Mouse (Mus musculus): ENCODE data around the gene Ush1g. TPM values are rescaled to one million over a fixed set of nuclear protein-coding genes. Genes with fewer than 3 reads are reported as not detected.

Gene Ush1g
- polyA plus RNA-seq, 1 experiment, result not detected

DNA sequence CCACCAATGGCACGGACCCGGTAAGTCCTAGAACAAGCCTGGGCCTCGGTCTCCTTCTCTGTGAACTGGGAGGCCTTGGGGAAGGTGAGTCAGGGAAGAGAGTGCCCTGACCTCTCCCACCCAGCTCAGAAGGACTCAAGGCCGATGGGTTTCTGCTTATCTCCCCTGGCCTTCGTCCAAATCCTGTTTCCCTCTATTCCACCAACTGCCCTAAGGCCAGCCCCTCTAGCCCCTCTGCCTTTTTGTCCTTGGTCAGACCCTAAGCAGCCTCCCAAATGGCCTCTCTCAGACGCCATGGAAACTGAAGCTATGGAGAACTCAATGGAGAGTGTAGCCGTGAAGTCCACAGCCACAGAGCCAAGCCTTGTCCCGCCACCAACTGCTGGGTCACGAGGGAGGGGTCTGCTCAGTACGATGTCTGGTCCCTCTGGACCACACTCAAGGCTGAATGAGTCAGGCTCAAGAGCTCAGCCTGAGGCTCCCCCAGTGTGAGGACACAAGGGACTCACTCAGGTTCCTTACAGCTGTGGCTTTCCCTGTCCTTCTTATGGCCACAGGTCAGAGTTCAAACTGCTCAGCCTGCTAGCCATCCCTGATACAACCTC, 48.8 kb downstream of the Ush1g start:
- no peak for TF ChIP-seq CTCF (IDR thresholded peaks at IDR 0.05; ENCODE audit: insufficient read depth, low read depth, low read length)
- TF ChIP-seq POLR2A (IDR thresholded peaks at IDR 0.05; ENCODE audit: insufficient read depth, low read depth, low read length), result no peak
- peaks cover 16% of the 10 kb centered on the region for H3K4me1 ChIP-seq (ENCODE audit: control insufficient read depth, insufficient read depth, low read length)
- H3K27ac ChIP-seq (ENCODE audit: insufficient read depth, low read depth, low read length), result no peak overlapping the region
- no peak overlapping the region for H3K4me3 ChIP-seq (ENCODE audit: insufficient read depth, low read depth, low read length)
- 68% methylated on average over 10 of the region's 10 CpGs for WGBS

DNA sequence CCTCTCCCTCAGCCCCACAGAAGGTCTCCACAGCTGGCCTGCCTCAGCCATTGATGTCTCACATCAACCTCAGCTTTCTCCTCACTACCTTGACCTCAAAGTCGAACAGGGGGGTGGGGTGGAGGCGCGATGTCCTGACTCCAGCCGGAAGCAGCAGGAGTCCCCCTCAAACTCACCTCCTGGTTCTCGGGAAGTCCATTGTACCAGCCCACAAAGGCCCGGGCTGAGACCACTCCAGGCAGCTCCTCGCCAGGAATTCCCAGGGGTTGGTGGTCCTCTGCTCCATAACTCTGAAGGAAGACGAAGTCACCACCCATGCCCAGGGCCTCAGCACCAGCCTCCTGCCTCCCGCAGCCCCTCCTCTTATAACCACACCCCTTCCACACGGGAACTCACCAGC, 50.4 kb downstream of the Ush1g start:
- Histone ChIP-seq H3K4me3 (ENCODE audit: insufficient read depth, low read depth, low read length) (no peak overlapping the region), H3K4me1 (ENCODE audit: control insufficient read depth, insufficient read depth, low read length) (peaks cover 24% of the 10 kb centered on the region), H3K27ac (ENCODE audit: insufficient read depth, low read depth, low read length) (no peak overlapping the region)
- TF ChIP-seq POLR2A (IDR thresholded peaks at IDR 0.05; ENCODE audit: insufficient read depth, low read depth, low read length) (no peak), CTCF (IDR thresholded peaks at IDR 0.05; ENCODE audit: insufficient read depth, low read depth, low read length) (no peak)
- WGBS, result 76% methylated on average over 10 of the region's 10 CpGs

DNA sequence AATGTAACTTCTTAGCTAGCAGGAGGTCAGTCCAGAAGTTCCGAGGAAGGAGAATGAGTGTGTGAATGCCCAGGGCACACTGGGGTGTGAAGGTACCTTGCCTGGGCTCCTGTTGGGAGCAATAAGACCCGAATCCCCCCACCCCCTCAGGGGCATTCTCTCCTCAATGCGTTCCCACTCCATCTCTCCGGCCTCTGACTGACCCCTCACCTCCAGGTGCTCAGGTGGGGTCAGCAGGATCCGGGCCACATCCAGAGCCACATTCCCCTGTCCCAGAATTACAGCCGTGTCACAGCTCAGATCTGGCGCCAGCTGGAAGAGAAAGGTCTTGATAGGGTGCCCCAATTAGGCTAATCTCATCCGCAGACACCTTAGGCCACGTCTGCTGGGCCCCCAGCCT, 50.8 kb downstream of the Ush1g start:
- WGBS, result 80% methylated on average over 9 of the region's 9 CpGs
- Histone ChIP-seq H3K27ac (ENCODE audit: insufficient read depth, low read depth, low read length) (no peak overlapping the region), H3K4me1 (ENCODE audit: control insufficient read depth, insufficient read depth, low read length) (peaks cover 27% of the 10 kb centered on the region), H3K4me3 (ENCODE audit: insufficient read depth, low read depth, low read length) (no peak overlapping the region)
- TF ChIP-seq POLR2A (IDR thresholded peaks at IDR 0.05; ENCODE audit: insufficient read depth, low read depth, low read length) (no peak), CTCF (IDR thresholded peaks at IDR 0.05; ENCODE audit: insufficient read depth, low read depth, low read length) (no peak)

DNA sequence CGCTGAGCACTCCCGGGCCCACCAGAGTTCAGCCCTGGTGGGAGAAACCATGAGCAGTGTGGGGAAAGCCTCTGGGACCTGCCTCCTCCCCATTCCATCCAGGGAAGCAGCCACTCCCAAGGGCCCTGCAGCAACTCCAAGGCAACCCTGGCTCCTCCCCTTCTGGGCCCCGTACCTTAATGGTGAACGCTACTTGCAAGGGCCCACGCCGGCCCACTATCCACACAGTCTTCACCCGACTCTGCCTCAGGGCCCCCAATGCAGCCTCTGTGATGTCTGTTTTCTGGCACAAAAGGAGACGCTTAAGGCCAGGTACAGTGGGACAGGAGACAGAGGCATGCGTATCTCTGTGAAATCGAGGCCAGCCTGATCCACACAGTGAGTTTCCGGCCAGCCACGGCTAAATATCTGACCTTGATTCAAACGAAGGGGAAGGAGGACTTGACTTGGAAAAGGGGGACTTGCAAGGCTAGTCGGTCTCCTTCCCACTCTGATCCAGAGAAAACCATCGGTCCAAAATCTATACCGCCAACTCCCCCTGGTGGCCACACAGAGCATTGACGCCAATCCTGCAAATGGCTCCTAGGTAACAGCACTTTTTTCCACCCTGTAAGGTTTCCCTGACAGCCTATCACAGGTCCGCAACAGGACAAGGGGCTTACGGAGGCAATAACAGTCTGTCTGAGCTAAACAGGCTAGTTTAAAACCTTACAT, 51.5 kb downstream of the Ush1g start:
- 31% methylated on average over 19 of the region's 19 CpGs for WGBS
- peaks cover 21% of the 10 kb centered on the region for H3K4me1 ChIP-seq (ENCODE audit: control insufficient read depth, insufficient read depth, low read length)
- H3K4me3 ChIP-seq (ENCODE audit: insufficient read depth, low read depth, low read length), result no peak overlapping the region
- H3K27ac ChIP-seq (ENCODE audit: insufficient read depth, low read depth, low read length), result no peak overlapping the region
- TF ChIP-seq POLR2A (IDR thresholded peaks at IDR 0.05; ENCODE audit: insufficient read depth, low read depth, low read length), result no peak
- TF ChIP-seq CTCF (IDR thresholded peaks at IDR 0.05; ENCODE audit: insufficient read depth, low read depth, low read length), result peak; percentile 54; the same call in 1 of the 2 replicates

DNA sequence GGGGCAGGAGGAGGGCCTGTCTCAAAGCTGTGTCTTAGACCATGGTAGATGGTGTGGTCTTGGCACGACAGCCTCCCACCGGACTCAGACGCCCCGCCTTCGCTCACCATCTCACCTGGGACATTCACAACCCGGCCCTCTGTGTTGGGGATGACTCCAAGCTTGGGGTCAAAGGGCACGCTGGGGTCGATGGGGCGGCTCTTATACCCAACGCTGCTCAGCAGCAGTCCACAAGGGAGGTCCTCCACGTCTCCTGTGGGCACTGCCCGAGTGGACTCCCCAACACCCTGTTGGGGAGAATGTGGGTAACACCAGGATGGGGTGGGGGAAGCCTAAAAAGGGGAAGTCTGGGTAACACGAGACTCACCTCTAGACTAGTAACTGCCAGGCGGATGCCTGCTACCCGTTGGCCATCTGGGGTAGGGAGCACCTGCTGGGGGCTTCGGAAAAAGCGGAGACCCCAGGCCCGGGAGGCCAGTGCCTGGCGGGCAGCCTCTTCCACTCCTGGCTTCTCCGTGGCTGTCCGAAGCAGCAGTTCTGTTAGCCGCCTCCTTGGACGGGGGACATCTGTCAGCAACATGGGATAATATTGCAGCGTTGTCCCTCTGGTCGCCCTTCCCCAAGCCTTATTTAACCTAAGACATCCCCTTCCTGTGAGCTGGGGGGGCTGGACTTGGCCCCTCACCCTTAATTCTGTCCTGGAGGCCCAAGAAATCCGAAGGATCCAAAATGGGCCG, 52.3 kb downstream of the Ush1g start:
- peaks cover 20% of the 10 kb centered on the region for H3K4me1 ChIP-seq (ENCODE audit: control insufficient read depth, insufficient read depth, low read length)
- H3K27ac ChIP-seq (ENCODE audit: insufficient read depth, low read depth, low read length), result no peak overlapping the region
- WGBS, result 92% methylated on average over 27 of the region's 27 CpGs
- H3K4me3 ChIP-seq (ENCODE audit: insufficient read depth, low read depth, low read length), result no peak overlapping the region
- TF ChIP-seq POLR2A (IDR thresholded peaks at IDR 0.05; ENCODE audit: insufficient read depth, low read depth, low read length), result no peak
- no peak for TF ChIP-seq CTCF (IDR thresholded peaks at IDR 0.05; ENCODE audit: insufficient read depth, low read depth, low read length)

DNA sequence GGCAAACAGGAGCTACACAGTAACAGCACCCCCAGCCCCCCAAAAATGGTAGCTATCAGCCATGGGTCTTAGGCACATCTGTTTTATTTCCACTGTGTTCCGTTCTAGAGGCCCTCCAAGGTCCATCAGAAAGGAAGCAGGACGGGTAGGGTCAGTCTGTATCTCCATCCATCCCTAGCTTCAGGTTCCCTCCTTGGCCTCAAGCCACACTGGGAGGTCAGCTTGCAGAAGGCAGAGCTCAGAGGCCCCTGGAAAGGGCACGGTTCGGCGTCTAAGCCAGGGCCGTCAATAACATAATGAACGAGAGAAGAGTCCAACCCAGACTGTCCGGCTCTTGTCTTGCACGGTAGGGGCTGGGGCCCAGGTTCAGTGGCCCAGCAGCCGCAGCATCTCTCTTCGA, 53.9 kb downstream of the Ush1g start:
- 93% methylated on average over 11 of the region's 11 CpGs for WGBS
- Histone ChIP-seq H3K4me3 (ENCODE audit: insufficient read depth, low read depth, low read length) (no peak overlapping the region), H3K27ac (ENCODE audit: insufficient read depth, low read depth, low read length) (no peak overlapping the region), H3K4me1 (ENCODE audit: control insufficient read depth, insufficient read depth, low read length) (peaks cover 20% of the 10 kb centered on the region)
- TF ChIP-seq CTCF (IDR thresholded peaks at IDR 0.05; ENCODE audit: insufficient read depth, low read depth, low read length) (no peak), POLR2A (IDR thresholded peaks at IDR 0.05; ENCODE audit: insufficient read depth, low read depth, low read length) (no peak)

DNA sequence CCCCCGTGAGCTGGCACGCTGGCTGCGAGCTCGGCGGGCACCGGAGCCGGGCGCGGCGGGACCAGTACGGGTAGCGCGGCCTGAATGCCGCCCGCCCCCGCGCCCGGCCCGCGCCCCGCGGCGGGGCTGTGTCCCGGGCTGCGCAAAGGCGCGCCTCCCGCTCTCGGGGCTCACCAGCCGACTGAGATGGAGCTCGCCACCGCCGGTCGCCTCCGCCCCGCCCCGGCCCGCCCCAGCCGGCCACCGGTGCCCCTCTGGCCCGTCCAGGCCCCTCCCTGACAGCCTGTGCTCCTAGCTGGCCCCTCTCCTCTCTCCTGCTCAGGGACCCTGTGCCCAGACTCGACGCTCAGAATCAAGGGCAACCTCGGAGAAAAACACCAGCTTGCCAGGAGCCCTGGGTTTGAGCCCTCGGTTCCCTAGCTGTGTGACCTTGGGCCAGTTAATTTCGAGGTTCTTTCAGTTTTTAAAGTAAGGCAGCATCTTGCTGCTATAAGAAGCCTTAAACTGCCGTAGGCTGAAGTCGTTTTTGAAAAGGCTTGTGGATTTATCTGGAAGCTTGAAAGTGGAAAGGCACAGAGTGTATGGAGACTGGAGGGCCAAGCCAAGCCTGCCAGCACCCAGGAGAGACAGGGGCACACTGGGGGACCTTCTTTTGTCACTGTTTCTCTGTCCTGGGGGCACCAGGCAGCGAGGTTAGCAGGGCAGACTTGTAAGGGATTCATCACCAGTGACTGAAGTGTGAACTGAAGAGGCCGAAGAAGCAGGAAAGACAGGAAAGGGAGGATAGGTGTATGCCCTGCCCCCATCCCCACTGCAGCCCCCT, 54.6 kb downstream of the Ush1g start, which contains the start of gene Grin2c:
Gene Grin2c, minus strand, starts transcription at position 183 of the 823 bp plus-strand sequence.
- H3K27ac ChIP-seq (ENCODE audit: insufficient read depth, low read depth, low read length), result peak within 1 kb of the TSS; percentile 48
- WGBS, result 9% methylated on average over 44 of the region's 50 CpGs
- peak within 1 kb of the TSS; percentile 44 for H3K4me3 ChIP-seq (ENCODE audit: insufficient read depth, low read depth, low read length)
- H3K4me1 ChIP-seq (ENCODE audit: control insufficient read depth, insufficient read depth, low read length), result peaks cover 20% of the 10 kb centered on the region
- TF ChIP-seq POLR2A (IDR thresholded peaks at IDR 0.05; ENCODE audit: insufficient read depth, low read depth, low read length), result no peak
- TF ChIP-seq CTCF (IDR thresholded peaks at IDR 0.05; ENCODE audit: insufficient read depth, low read depth, low read length), result no peak

DNA sequence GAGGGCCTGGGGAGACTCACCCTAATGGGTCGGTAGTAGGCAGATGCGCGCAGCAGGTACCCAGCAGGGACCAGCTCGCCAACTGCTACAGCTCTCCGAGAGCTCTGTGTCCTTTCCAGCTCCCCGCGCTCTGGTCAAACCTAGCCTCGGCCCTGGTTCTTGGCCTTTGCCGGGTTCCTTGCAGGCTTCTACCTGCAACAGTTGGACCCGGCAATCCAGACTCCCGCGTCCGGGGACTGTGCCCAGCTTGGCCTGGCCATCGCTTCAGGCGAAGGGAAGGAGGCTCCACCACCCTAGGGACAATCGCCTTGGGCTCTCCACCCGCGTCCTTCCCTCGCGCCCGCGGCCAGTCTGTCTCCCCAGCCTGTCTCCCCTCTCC, 55.5 kb downstream of the Ush1g start:
- Histone ChIP-seq H3K4me1 (ENCODE audit: control insufficient read depth, insufficient read depth, low read length) (peaks cover 22% of the 10 kb centered on the region), H3K4me3 (ENCODE audit: insufficient read depth, low read depth, low read length) (peak overlapping the region; percentile 44), H3K27ac (ENCODE audit: insufficient read depth, low read depth, low read length) (peak overlapping the region; percentile 48)
- 7% methylated on average over 22 of the region's 22 CpGs for WGBS
- TF ChIP-seq CTCF (IDR thresholded peaks at IDR 0.05; ENCODE audit: insufficient read depth, low read depth, low read length) (no peak), POLR2A (IDR thresholded peaks at IDR 0.05; ENCODE audit: insufficient read depth, low read depth, low read length) (no peak)

Measured in olfactory bulb, adult 2 months (tissue).